Mouse (Mus musculus) erythroblast, embryonic 14.5 days (primary cell): ENCODE results near the gene Slc25a24. TPM values are rescaled to one million over a fixed set of nuclear protein-coding genes. Genes with fewer than 3 reads are reported as not detected.

ENCODE experiments used
- H3K27me3 ChIP-seq: 2 replicates; pipeline ENCODE4 v1.6.1; 2012; ENCODE audit warnings: inconsistent platforms; ENCODE audit not compliant: control insufficient read depth
- H3K36me3 ChIP-seq: 2 replicates; pipeline ENCODE4 v1.6.1; 2012; ENCODE audit warnings: mild to moderate bottlenecking, inconsistent platforms; ENCODE audit not compliant: control insufficient read depth
- H3K4me1 ChIP-seq: 2 replicates; pipeline ENCODE4 v1.6.1; 2012; ENCODE audit warnings: inconsistent platforms; ENCODE audit not compliant: control insufficient read depth
- H3K4me3 ChIP-seq: replicated peaks from 2 replicates; pipeline ENCODE3; 2012; ENCODE audit warnings: moderate library complexity, mild to moderate bottlenecking, inconsistent platforms
- H3K9me3 ChIP-seq: 2 replicates; pipeline ENCODE4 v1.6.1; 2012; ENCODE audit warnings: low read length, inconsistent platforms, mixed read lengths; ENCODE audit not compliant: control insufficient read depth
- GATA1 ChIP-seq: IDR thresholded peaks from 2 replicates; pipeline ENCODE4 v1.6.1; 2012; ENCODE audit warnings: low read length, inconsistent platforms, mixed read lengths
- TAL1 ChIP-seq: IDR thresholded peaks from 3 replicates; pipeline ENCODE4 v1.6.1; 2012; ENCODE audit warnings: low read length, inconsistent platforms, mixed read lengths
- polyA plus RNA-seq: library from polyadenylated mRNA; stranded (reverse); fragments of >175 nt; gene quantifications from 2 replicates; pipeline ENCODE4 v1.2.3, GENCODE M21; 2012

Slc25a24 gene
- polyA plus RNA-seq, 1 experiment: 0.05 TPM

DNA sequence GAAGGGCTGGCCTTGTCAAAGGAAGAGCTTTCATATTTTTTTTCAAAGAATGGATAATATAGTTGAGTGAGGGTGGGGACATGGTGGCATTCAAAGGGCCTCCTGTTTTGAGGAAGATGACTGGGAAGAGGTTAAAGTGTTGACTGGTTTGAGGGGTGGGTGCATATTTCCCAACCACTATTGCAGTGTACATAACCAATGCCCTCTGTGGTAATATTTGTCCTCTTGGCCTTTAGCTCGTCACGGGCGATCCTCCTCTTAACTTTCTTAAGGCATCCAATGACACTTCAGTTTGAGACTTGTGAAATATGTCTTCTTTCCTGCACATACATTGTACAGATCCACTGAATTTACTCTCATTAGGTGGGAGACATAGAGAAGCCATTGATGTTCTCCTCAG, 89.4 kb downstream of the Slc25a24 start:
- TF ChIP-seq TAL1 (no peak), GATA1 (no peak)

DNA sequence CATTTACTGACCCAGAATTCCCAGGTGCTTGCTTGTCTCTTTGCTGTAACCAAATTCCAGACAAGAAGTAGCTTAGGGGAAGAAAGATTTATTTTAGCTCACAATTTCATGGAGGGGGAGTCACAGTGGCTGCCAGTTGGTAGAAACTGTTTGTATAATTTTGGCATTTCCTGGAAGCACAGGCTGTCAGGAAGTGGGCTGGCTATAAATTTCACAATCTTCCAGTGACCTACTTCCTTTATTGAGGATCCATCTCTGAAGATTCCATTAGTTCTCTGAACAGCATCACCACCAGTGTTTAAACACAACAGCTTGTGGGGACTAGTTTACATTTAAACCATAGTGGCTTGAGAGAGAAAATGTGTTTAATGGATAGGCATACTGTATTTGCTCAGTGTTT, 93.4 kb downstream of the Slc25a24 start:
- TF ChIP-seq GATA1 (no peak), TAL1 (no peak)
- H3K4me3 ChIP-seq: no peak overlapping the region
- H3K4me1 ChIP-seq: no peaks in the 10 kb centered on the region
- no peaks in the 10 kb centered on the region for H3K36me3 ChIP-seq
- H3K27me3 ChIP-seq: no peaks in the 10 kb centered on the region
- no peaks in the 10 kb centered on the region for H3K9me3 ChIP-seq

More for the DNA sequence above, 89.4 kb downstream of the Slc25a24 start:
- Histone ChIP-seq H3K9me3 (no peaks in the 10 kb centered on the region), H3K4me1 (no peaks in the 10 kb centered on the region), H3K36me3 (no peaks in the 10 kb centered on the region), H3K27me3 (no peaks in the 10 kb centered on the region), H3K4me3 (no peak overlapping the region)

Other genes with a start within 250 kb of the Slc25a24 start
- 0.01 TPM in 1 of 2 replicates, not detected in the other for gene Fndc7, start 233.1 kb upstream of the Slc25a24 start, polyA plus RNA-seq
- 6.5 and 6.8 TPM in 2 replicates for gene Prpf38b, start 211.4 kb upstream of the Slc25a24 start, polyA plus RNA-seq
- gene Henmt1, start 183.3 kb upstream of the Slc25a24 start, polyA plus RNA-seq: not detected in 2 replicates
- not detected in 2 replicates for gene Gm9857, start 182.7 kb upstream of the Slc25a24 start, polyA plus RNA-seq
- 0.01 TPM in 1 of 2 replicates, not detected in the other for gene Fam102b, start 95.5 kb upstream of the Slc25a24 start, polyA plus RNA-seq
- gene Slc25a54, start 42.7 kb upstream of the Slc25a24 start, polyA plus RNA-seq: not detected in 2 replicates
- not detected in 2 replicates for gene Vav3, start 217.5 kb downstream of the Slc25a24 start, polyA plus RNA-seq